Mouse (Mus musculus): ENCODE measurements around the gene Shc1.

Gene Shc1

DNA sequence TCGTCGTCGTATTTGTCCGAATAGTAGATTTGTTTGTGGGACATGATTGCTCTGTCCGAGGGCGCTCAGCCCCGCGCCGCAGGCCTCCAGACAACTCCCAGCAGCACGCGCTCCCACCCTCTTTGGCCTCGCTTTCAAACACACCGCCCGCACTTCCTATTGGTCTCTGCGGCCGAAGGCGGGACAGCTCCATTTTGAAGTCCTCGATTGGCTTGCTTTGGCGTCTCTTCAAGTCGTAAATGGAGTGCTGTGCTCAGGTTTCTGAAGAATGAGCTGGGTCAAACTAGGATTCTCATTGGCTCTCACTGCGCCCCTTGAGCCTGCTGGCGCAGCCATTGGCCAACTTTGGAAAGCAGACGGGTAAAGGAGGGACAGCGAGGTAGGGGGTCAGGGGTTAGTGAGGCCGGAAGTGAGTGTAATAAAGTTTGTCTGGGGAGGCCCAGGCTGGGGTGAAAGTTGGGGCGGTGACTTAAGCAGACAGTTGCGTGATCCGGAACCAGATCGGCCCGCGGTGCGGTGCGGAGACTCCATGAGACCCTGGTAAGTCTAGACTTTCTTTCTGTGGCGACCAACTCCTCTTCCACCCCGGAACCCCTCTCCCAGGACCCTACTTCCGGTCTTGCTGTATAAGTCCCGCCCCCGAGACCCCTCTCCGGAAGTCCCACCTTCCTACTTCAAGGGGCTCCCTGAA is at the start of gene Shc1, which contains the start of gene Cks1b:
Gene Shc1 (plus strand): TSS at position 274 of the 691 bp plus-strand sequence.
Gene Cks1b (minus strand): TSS at position 214 of the 691 bp plus-strand sequence.
- in situ Hi-C loops (cut with MboI), result no loop called here

GRCm38 (mm10) chr3:89373581-89374231 is 44.5 kb upstream of the Shc1 start:
- in situ Hi-C loops (cut with MboI), result no loop called here

DNA sequence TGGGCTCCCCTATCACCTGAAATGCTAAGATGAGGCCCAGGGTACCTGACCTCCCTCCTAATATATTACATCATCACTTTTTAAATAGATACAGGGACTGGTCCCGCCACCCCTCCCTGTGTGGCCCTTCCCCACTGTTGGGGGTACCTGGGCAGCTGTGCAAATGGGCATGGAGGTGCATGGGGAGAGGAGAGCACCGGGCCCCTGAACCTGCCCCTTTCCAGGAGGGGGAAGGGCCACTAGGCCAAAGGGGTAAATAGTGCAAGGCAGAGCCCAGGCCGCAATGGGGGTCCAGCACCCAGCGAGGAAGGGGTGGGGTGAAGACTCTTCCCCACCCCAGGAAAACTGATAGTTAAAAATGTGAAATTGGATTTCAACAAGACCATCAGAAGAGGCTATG is 40.4 kb upstream of the Shc1 start:
- in situ Hi-C loops (cut with MboI), result no loop called here

GRCm38 (mm10) chr3:89378394-89379067 is 39.7 kb upstream of the Shc1 start:
- in situ Hi-C loops (cut with MboI), result no loop called here

GRCm38 (mm10) chr3:89379388-89380131 is 38.7 kb upstream of the Shc1 start:
- in situ Hi-C loops (cut with MboI), result no loop called here

DNA sequence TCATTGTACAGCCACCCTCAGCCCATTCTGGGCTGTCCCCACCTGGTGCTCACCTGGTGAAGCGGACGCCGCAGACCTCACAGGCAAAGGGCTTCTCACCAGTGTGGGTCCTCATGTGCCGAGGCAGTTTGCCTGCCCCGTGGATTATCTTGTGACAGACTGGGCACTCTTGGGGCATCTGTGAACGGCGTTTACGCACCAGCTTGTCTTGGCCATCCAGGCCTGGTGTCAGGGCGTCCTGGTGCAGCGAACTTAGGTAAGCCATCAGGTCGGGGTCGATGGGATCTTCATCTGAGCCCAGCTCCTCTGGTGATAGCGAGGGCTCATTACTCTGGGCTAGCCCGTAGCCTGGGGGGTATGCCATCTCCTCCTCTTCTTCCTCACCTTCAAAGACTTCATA is 38.0 kb upstream of the Shc1 start:
- in situ Hi-C loops (cut with MboI), result no loop called here

- in situ Hi-C loops (cut with MboI), result no loop called here
Observed at GRCm38 (mm10) chr3:89380711-89381110, 37.5 kb upstream of the Shc1 start.

DNA sequence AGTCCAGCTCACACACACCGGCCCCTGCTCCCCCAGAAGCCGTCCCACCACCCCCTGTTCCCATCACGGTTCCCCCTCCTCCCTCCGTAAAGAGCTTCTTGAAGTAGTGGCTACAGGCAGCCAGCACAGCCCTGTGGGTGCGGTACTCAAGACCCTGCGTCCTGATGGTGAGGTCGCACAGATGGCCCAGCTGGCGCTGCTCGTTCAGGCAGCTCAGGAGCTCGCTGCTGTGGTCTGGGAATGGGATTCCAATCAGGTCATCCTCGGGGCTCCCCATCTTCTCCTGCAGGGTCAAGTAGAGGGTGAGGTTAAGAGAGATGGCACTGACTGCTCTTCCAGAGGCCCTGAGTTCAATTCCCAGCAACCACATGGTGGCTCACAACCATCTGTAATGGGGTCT is 37.0 kb upstream of the Shc1 start:
- in situ Hi-C loops (cut with MboI), result no loop called here

DNA sequence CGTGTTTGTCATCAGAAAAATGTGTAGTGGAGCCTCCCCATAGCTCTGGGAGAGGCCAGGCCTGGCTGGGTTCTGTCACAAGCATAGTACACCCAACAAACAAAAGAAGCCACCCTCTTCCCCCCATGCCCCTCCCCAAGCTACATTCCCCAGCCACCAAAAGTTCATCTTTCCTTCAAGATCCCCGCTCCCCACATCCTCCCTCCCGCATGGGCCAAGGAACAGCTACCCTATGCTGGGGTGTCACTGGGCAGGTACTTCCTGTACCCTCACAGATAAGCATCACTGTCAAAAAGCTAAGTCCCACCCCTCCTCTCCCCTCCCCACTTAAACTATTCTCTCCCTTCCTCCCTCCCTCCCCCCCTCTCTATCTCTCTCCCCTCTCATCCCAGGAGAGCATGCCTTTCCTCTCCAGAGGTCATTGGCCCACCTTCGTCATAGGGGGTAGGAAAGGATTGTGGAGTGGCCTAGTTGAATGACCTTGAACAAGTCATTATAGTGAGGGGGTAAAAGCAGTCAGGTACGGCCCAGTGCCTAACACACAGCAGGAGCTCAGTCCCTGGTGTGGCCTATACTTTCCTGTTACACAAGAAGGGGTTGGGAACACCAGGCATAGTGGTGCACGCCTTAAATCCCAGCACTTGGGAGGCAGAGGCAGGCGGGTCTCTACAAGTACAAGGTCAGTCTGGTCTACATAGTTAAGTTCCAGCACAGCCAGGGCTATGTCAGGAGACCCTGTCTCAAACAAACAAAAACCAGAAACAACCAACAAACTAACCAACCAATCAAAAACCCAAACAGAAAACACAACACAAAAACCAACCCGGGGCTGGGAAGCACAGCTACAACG is 36.0 kb upstream of the Shc1 start:
- in situ Hi-C loops (cut with MboI), result no loop called here

DNA sequence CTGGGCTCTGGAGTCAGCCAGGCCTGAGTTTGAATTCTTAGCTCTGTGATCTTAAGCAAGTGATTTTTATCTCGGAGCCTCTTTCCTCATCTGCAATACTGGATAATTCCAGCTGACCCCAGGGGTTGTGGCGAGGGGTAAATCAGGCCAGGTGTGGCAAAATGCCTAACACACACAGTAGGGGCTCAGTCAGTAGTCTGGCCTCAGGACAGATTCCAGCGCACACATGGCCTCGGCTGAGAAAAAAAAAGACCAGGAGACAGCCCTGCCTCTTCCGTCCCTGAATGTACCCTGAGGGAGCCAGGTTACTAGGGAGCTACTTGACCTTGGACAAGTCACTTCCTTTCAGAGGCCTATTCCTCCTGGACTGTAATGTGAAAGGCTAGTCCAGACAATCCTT is 35.3 kb upstream of the Shc1 start:
- in situ Hi-C loops (cut with MboI), result no loop called here

GRCm38 (mm10) chr3:89383651-89384255 is 34.5 kb upstream of the Shc1 start:
- in situ Hi-C loops (cut with MboI), result no loop called here

- in situ Hi-C loops (cut with MboI), result no loop called here
Observed at GRCm38 (mm10) chr3:89384331-89385076, 33.7 kb upstream of the Shc1 start.

DNA sequence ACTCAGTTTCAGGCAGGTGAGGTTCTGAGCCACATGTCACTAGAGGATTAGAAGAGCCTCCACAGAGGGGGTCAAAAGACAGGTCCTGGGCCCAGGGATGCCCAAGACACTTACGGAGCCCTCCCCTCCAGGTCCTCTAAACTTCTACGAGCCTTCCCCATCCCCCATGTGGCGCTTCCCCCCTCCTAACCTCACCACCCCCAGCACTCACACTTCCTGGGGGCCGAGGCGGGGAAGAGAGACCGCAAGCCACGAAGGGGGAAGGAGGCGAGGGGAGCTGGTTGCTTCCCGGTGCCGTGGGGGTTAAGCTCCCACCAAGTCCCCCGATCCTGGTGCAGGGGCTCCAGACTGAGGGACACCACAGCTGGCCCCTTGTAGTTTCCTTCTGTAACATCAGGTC is 32.8 kb upstream of the Shc1 start:
- in situ Hi-C loops (cut with MboI), result no loop called here

GRCm38 (mm10) chr3:89386438-89387420 is 31.5 kb upstream of the Shc1 start:
- in situ Hi-C loops (cut with MboI), result no loop called here

DNA sequence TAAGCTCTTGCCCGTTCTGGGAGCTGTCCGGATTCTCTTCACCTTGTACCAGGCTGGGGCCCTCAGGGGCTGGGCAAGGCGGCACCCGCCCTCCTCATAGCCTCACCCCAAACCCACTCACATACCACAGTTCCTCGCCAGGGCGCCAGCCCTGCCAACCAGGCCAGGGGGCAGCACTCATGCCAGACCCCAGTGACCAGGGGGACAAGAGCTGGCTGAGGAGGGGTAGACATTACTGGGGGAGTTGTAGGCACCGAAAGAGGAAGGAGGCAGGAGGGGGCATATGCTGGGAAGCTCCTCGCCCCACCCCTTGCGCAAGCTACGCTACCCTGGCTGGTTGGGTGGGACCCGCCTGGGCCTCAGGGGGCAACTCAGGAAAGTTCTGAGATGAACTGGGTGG is 30.6 kb upstream of the Shc1 start:
- in situ Hi-C loops (cut with MboI), result no loop called here

DNA sequence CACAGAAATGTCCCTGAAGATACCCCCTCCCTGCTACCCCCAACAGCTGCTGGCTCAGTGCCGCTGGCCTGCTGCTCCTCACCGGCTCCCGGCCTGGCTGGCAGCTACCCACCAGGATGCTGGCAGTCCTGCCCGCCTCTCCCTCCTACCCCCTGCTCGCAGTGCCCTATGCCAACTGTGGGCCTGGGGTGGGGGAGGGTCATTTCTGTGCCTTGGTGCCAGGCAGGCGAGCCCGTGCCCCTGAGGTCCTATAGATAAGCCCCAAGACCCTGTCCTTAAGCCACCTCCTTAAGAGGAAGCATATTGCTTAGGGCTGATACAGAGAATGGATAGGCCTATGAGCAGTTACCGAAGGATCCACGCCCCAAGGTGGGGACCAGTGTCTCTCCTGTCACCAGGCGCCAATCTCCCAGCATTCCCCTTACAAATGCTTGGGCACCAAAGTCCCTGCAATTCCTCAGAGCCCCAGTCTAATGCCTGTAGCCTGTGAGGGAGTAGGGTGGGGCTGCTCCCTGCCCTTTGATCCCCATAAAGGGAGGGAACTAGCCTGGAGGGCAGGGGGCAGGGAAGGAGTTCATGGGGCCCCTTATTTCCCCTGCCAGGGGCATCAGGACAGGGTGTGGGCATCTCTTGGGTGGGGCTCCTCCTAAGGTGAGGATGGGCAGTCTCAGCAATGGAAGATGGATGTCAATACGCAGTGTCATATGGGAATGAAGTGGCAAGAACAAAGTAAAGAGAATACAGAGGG is 29.9 kb upstream of the Shc1 start:
- in situ Hi-C loops (cut with MboI), result no loop called here

GRCm38 (mm10) chr3:89388901-89389740 is 29.1 kb upstream of the Shc1 start:
- in situ Hi-C loops (cut with MboI), result no loop called here

Measured in mature B cell (primary cell).